Mouse (Mus musculus): ENCODE data around the gene Cyp2c23. TPM values are rescaled to one million over a fixed set of nuclear protein-coding genes. Genes with fewer than 3 reads are reported as not detected.
A peak's percentile ranks its signal among the peaks of the same experiment; 100 is the strongest.

The Cyp2c23 gene
- polyA plus RNA-seq, 1 experiment from 2014 or later: 0.56 TPM

DNA sequence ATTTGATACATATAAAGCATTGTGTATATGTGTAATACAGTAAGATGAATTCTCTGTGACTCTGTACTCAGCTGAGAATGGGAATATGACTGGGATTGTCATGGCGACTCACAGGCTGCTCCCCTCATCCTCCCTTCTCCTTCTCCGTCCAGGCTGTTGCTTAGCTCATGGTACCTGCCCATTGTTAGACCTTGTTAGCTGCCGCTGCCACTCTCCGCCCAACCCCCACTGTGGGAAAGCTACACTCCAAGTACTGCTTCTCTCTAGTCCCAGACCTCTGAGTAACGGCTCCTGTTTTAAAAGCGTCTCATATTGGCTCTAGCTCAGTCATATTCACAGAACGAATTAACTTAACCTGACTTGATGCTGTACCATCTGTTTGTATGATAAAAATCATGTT, 9.3 kb downstream of the Cyp2c23 start:
- TF ChIP-seq CTCF (IDR thresholded peaks at IDR 0.05) (no peak), EP300 (IDR thresholded peaks at IDR 0.05) (no peak)
- H3K9me3 ChIP-seq (ENCODE audit: low read length): no peaks in the 10 kb centered on the region
- 56% methylated on average over 7 of the region's 7 CpGs for WGBS
- no peak overlapping the region for H3K9ac ChIP-seq (replicated peaks; ENCODE audit: low read depth)
- no peak overlapping the region for H3K4me3 ChIP-seq (ENCODE audit: low read depth, low read length)
- no peak overlapping the region for H3K27ac ChIP-seq (ENCODE audit: low read length)
- DNase-seq (ENCODE audit: low spot score) (no peak), ATAC-seq (no peak)
- no peak overlapping the region for H3K4me2 ChIP-seq (replicated peaks; ENCODE audit: low read depth, low read length)
- no peaks in the 10 kb centered on the region for H3K4me1 ChIP-seq (ENCODE audit: insufficient read depth, low read depth, low read length)
- H3K36me3 ChIP-seq (ENCODE audit: insufficient read depth, low read length): no peaks in the 10 kb centered on the region
- no peaks in the 10 kb centered on the region for H3K27me3 ChIP-seq (replicated peaks; ENCODE audit: insufficient read depth, low read length)

GRCm38 (mm10) chr19:44013862-44014261, 15.1 kb downstream of the Cyp2c23 start:
- TF ChIP-seq CTCF (IDR thresholded peaks at IDR 0.05) (no peak), EP300 (IDR thresholded peaks at IDR 0.05) (no peak)

DNA sequence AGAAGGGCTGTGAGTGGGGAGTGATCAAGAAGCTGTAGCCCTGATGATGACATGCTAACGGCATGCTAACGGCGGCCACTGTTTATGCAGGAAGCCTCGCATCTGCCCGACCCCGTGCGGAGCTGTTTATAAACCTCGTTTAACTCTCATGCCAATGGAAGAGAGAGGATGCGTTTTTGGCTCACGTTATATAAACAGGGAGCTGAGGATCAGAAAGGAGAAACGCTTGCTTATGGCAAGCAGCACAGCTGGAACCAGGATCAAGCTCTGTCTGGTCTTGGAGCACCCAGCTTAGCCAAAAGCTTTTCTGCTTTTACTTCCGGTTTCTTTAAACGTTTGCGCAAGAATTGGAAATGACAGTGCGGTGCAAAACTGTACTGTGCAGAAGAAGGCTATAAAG, 20.2 kb downstream of the Cyp2c23 start:
- no peak overlapping the region; the same call in 1 of the 2 replicates for H3K27ac ChIP-seq (ENCODE audit: low read length)
- H3K4me3 ChIP-seq (ENCODE audit: low read depth, low read length): no peak overlapping the region
- H3K36me3 ChIP-seq (ENCODE audit: insufficient read depth, low read length): no peaks in the 10 kb centered on the region
- no peaks in the 10 kb centered on the region for H3K27me3 ChIP-seq (replicated peaks; ENCODE audit: insufficient read depth, low read length)
- ATAC-seq: peak; percentile 87
- H3K9me3 ChIP-seq (ENCODE audit: low read length): no peaks in the 10 kb centered on the region
- TF ChIP-seq EP300 (IDR thresholded peaks at IDR 0.05): peak; percentile 76
- TF ChIP-seq CTCF (IDR thresholded peaks at IDR 0.05): peak; percentile 13; the same call in 1 of the 2 replicates
- DNase-seq (ENCODE audit: low spot score): peak; percentile 83
- no peak overlapping the region for H3K9ac ChIP-seq (replicated peaks; ENCODE audit: low read depth)
- no peaks in the 10 kb centered on the region for H3K4me1 ChIP-seq (ENCODE audit: insufficient read depth, low read depth, low read length)
- H3K4me2 ChIP-seq (replicated peaks; ENCODE audit: low read depth, low read length): peak overlapping the region; percentile 17; the same call in 1 of the 2 replicates
- WGBS: 32% methylated on average over 15 of the region's 15 CpGs

More at GRCm38 (mm10) chr19:44013862-44014261, 15.1 kb downstream of the Cyp2c23 start:
- no peak overlapping the region for H3K27ac ChIP-seq (ENCODE audit: low read length)
- no peak overlapping the region for H3K4me2 ChIP-seq (replicated peaks; ENCODE audit: low read depth, low read length)
- no peaks in the 10 kb centered on the region for H3K27me3 ChIP-seq (replicated peaks; ENCODE audit: insufficient read depth, low read length)
- DNase-seq (ENCODE audit: low spot score) (no peak), ATAC-seq (peak; percentile 40)
- 32% methylated on average over 6 of the region's 6 CpGs for WGBS
- H3K9ac ChIP-seq (replicated peaks; ENCODE audit: low read depth): no peak overlapping the region
- H3K36me3 ChIP-seq (ENCODE audit: insufficient read depth, low read length): no peaks in the 10 kb centered on the region
- H3K4me3 ChIP-seq (ENCODE audit: low read depth, low read length): no peak overlapping the region
- no peaks in the 10 kb centered on the region for H3K9me3 ChIP-seq (ENCODE audit: low read length)
- H3K4me1 ChIP-seq (ENCODE audit: insufficient read depth, low read depth, low read length): no peaks in the 10 kb centered on the region

DNA sequence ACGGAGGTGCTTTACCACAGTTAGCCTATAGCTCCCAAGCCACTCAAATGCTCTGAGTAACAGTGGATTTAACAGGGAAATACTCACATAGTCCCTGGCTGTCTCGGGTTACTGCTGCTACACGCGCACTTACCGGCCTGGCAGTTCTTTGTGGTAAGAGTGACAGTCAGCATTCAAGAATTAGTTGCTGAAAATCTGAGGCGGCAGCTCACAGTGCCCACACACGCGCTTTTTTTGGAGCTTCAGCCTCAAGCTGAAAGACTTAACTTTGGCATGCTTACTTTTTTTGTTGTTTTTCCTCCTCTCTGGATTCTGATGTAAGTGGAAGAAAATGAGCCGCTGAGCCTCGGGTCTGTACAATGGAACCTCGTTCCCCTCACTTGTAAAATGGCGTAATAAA, 21.8 kb downstream of the Cyp2c23 start:
- H3K9ac ChIP-seq (replicated peaks; ENCODE audit: low read depth): no peak overlapping the region
- H3K27ac ChIP-seq (ENCODE audit: low read length): no peak overlapping the region
- ATAC-seq: no peak

GRCm38 (mm10) chr19:44005025-44005424, 24.0 kb downstream of the Cyp2c23 start:
- no peaks in the 10 kb centered on the region for H3K36me3 ChIP-seq (ENCODE audit: insufficient read depth, low read length)
- H3K9ac ChIP-seq (replicated peaks; ENCODE audit: low read depth): no peak overlapping the region
- no peak overlapping the region for H3K4me2 ChIP-seq (replicated peaks; ENCODE audit: low read depth, low read length)
- no peak for ATAC-seq
- no peaks in the 10 kb centered on the region for H3K9me3 ChIP-seq (ENCODE audit: low read length)
- H3K27me3 ChIP-seq (replicated peaks; ENCODE audit: insufficient read depth, low read length): no peaks in the 10 kb centered on the region
- no peaks in the 10 kb centered on the region for H3K4me1 ChIP-seq (ENCODE audit: insufficient read depth, low read depth, low read length)
- WGBS: 68% methylated on average over 4 of the region's 4 CpGs
- no peak overlapping the region for H3K27ac ChIP-seq (ENCODE audit: low read length)
- no peak overlapping the region for H3K4me3 ChIP-seq (ENCODE audit: low read depth, low read length)
- DNase-seq (ENCODE audit: low spot score): no peak
- TF ChIP-seq CTCF (IDR thresholded peaks at IDR 0.05): no peak
- TF ChIP-seq EP300 (IDR thresholded peaks at IDR 0.05): no peak

More for the DNA sequence above, 21.8 kb downstream of the Cyp2c23 start:
- Histone ChIP-seq H3K4me2 (replicated peaks; ENCODE audit: low read depth, low read length) (no peak overlapping the region), H3K9me3 (ENCODE audit: low read length) (no peaks in the 10 kb centered on the region), H3K27me3 (replicated peaks; ENCODE audit: insufficient read depth, low read length) (no peaks in the 10 kb centered on the region), H3K4me1 (ENCODE audit: insufficient read depth, low read depth, low read length) (no peaks in the 10 kb centered on the region), H3K36me3 (ENCODE audit: insufficient read depth, low read length) (no peaks in the 10 kb centered on the region), H3K4me3 (ENCODE audit: low read depth, low read length) (no peak overlapping the region)
- 58% methylated on average over 12 of the region's 12 CpGs for WGBS
- no peak for TF ChIP-seq CTCF (IDR thresholded peaks at IDR 0.05)
- TF ChIP-seq EP300 (IDR thresholded peaks at IDR 0.05): no peak
- no peak for DNase-seq (ENCODE audit: low spot score)

GRCm38 (mm10) chr19:44004261-44004660, 24.7 kb downstream of the Cyp2c23 start:
- no peak overlapping the region for H3K27ac ChIP-seq (ENCODE audit: low read length)
- no peaks in the 10 kb centered on the region for H3K9me3 ChIP-seq (ENCODE audit: low read length)
- no peak for DNase-seq (ENCODE audit: low spot score)
- no peak overlapping the region for H3K9ac ChIP-seq (replicated peaks; ENCODE audit: low read depth)
- no peak for TF ChIP-seq CTCF (IDR thresholded peaks at IDR 0.05)
- TF ChIP-seq EP300 (IDR thresholded peaks at IDR 0.05): no peak
- no peak overlapping the region for H3K4me2 ChIP-seq (replicated peaks; ENCODE audit: low read depth, low read length)
- ATAC-seq: no peak
- H3K4me1 ChIP-seq (ENCODE audit: insufficient read depth, low read depth, low read length): no peaks in the 10 kb centered on the region
- 89% methylated on average over 2 of the region's 2 CpGs for WGBS
- H3K27me3 ChIP-seq (replicated peaks; ENCODE audit: insufficient read depth, low read length): no peaks in the 10 kb centered on the region
- no peaks in the 10 kb centered on the region for H3K36me3 ChIP-seq (ENCODE audit: insufficient read depth, low read length)
- no peak overlapping the region for H3K4me3 ChIP-seq (ENCODE audit: low read depth, low read length)

GRCm38 (mm10) chr19:44000720-44001119, 28.3 kb downstream of the Cyp2c23 start:
- DNase-seq (ENCODE audit: low spot score) (no peak), ATAC-seq (no peak)
- H3K27ac ChIP-seq (ENCODE audit: low read length): no peak overlapping the region
- no peaks in the 10 kb centered on the region for H3K4me1 ChIP-seq (ENCODE audit: insufficient read depth, low read depth, low read length)
- no peaks in the 10 kb centered on the region for H3K9me3 ChIP-seq (ENCODE audit: low read length)
- no peak overlapping the region for H3K4me3 ChIP-seq (ENCODE audit: low read depth, low read length)
- H3K27me3 ChIP-seq (replicated peaks; ENCODE audit: insufficient read depth, low read length): no peaks in the 10 kb centered on the region
- no peak overlapping the region for H3K9ac ChIP-seq (replicated peaks; ENCODE audit: low read depth)
- WGBS: 78% methylated on average over 5 of the region's 5 CpGs
- H3K36me3 ChIP-seq (ENCODE audit: insufficient read depth, low read length): no peaks in the 10 kb centered on the region
- no peak for TF ChIP-seq CTCF (IDR thresholded peaks at IDR 0.05)
- no peak for TF ChIP-seq EP300 (IDR thresholded peaks at IDR 0.05)
- H3K4me2 ChIP-seq (replicated peaks; ENCODE audit: low read depth, low read length): no peak overlapping the region

Data from lung, postnatal 0 days (tissue).